Mouse (Mus musculus) frontal cortex, postnatal 10 days (tissue): ENCODE results near the gene Wdr5.
A peak's percentile ranks its signal among the peaks of the same experiment; 100 is the strongest.

Source experiments
- DNase-seq, 2 experiments: peaks; one replicate each; pipeline ENCODE4 v3.0.0; 2022; ENCODE audit warnings: low spot score in 2 of 2, mixed read lengths in 1 of 2

The Wdr5 gene

DNA sequence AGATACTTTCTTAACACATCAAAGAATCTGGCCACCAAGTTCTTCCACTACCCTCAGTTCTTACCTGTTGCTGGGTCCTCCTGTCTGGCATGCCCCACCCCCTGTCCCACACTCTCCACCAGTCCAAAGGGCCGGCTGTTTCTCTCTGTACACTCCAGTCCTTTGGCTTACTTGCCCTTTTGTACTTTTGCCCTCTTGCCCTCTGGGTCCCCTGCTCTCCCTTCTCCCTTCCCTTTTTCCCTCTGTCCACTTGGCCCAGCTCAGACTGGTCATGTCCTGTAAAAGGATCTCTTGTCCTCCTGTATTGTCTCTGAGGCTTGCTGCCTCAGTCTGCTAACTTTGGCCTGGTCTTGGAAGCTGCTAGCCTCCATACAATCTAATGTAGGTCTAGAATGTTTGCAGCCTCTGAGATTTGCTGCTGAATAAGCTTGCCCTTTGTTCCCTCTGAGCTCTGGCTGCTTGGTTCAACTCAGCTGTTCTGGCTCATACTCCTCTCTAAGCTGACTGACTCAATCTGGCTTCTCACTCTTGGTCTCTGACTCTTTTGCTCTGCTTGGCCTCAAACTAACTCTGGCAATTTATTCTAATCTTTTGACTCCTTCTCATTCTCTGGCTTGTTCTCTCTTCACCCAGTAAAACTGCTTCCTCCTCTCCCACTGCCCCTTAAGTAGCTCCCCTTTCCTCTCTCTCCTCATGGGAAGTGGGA, 33.9 kb downstream of the Wdr5 start:
- no peak for DNase-seq

DNA sequence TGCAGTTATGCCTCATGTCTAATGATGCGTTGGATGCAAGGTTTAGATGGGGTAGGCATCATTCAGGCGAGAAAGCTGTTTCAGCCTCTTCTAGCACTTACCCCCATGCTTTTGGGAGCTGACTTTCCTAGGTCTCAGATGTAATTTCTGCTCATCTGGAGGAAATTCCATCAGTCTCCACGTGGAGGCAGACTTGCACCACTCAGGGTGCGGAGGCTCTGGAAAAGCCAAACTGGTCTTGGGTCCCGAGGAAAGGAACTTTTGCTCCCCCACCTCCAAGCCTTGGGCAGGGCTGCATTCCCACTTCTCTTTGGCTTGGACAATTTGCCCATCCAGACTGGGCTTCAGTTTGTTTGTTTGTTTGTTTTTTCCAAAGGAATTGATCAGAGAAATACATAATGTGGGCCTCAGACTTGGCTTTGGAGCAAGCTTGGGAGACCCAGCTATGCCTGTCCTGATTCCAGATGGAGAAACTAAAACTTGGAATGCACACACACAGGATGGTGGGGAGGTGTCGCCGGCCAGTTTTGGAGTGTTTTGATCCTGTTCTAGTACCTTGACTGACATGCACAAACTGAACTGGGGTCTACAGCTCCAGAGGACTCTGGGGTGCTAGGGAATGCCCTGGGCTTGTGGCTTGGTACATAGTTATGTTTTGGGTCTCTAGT, 37.8 kb downstream of the Wdr5 start:
- peak in 1 of 2 experiments; percentile 68 for DNase-seq

DNA sequence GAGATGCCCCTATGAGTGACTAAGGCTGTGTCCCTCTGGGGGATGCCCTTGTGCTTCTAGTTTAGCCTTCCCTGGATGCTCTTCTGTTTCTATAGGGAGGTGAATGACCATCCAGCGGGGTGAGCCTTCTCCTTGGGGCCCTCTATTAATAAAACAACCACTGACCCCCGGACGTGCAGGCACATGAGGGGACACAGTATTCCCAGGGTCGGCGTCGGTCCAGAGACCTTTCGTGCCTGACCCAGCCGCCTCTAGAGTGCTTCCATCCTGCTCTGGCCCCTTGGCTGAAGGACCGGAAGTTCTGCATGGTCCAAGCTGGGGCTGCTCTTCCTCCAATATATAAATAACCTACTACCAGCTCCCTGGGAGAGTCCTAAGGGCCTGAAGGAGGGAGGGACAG, 39.4 kb downstream of the Wdr5 start:
- DNase-seq = no peak

DNA sequence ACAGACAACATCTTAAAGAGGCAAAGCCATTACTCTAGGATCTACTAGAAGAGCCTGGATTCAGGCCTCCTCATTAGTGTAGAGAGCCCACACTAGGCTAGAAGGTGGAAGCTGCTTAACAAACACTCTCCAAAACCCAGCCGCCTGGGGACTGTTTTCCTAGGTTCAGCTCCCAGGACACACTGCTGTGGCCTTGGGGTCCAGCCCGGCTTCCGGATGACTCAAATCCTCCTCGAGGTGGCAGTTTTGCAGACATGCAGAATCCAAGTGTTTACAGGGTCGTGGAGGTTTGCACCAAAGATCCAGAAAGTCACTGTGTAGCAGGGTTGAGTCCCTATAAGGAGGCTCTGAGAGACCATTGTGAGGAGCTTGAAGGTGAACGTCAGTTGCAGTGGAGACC, 42.0 kb downstream of the Wdr5 start:
- no peak for DNase-seq

DNA sequence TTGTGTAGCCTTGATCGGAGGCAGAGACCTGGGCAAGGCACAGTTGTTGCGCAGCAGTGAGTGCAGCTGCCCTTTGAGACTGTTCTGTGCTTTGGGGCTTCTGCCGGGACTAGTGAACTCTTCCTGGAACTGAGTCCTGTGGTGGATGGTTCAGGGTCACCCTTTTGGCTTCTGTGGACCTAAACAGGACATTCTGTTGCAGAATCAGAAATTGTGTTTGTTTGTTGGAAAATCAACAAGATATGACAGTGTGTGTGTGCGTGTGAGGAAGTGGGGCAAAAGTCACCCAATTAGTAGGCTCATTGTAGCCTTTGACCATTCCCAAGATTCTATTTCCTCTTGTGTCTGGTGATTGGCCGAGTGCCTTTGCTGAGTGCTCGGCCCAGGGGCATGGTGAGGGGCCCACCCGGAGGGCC, 45.8 kb downstream of the Wdr5 start:
- DNase-seq = no peak

DNA sequence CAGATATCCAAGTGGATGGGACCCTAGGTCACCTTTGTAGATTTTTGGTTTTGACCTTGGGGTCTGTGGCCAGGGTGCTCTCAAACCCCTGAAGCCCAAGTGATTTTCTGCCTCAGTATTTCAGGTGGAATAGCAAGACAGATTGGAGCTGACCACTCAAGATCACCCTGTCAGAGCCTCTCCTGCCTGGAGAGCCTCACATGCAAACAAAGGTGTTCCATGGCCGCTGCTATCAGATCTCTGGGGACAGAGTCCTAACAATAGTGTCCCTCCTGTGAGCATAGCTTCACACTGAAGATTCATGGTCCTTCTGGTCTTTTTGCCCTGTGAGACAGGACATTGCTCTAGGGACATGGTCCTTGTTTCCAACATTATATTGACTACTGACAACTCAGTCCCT, 46.2 kb downstream of the Wdr5 start:
- DNase-seq = no peak

DNA sequence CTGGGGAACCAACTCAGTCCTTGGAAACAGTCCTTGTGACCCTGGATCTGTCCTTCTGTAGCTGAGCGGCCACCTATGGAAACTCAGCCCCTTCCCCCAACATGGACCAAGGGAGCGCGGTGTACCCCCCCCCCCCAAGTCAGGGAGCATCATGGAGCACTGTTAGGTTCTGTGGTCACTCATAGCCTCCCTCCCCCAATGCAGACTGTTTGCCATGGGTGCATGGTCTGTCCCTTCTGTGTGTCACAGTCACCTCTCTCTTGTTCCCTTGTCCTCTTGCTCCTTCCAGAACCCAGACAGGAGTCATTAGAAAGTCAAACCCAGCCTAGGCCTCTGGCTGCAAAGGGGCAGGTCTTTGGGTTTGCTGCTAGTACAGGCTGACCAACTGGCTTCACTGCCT, 46.9 kb downstream of the Wdr5 start:
- DNase-seq = no peak

DNA sequence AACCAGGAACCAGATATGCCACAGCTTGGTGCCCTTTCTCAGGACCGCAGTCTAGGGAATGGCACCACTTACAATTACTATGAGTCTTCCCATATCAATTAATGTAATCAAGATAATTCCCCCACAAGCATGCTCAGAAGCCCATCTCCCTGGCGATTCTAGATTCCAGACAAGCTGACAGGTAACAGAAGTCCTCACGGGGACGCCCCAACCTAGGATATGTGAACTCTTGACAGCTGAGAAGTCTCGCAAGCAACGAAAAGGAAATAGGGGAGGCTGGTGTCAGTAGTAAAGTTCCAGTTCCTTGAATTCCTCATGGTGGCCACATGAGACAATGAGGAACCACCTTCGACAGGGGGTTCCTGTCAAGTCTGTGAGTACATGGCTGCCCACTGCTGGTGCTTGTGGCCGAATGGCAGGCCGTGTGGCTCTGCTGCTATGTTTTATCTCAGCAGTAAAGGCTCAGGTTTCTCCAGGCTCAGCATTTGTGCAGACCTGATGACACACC, 48.7 kb downstream of the Wdr5 start:
- no peak for DNase-seq

DNA sequence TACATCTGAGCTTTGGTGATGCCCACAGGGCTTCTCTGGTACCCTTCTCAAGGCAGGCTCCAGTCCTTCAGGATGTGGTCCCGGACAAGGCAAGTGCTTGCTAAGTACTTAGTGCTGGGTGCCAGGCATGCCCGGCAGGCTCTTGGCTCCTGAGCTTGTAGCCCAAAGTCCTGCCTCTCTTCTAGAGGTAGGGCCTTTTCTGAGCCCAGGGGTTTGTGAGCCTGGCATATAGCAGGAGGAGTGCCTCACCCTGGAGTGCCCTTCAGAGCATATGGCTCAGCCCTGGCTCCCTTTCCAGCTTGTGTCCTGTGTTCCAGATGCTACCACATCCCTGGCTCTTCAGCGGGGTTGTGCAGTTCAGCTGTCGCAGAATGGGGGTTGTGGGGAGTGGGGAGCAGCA, 49.7 kb downstream of the Wdr5 start:
- DNase-seq = no peak

DNA sequence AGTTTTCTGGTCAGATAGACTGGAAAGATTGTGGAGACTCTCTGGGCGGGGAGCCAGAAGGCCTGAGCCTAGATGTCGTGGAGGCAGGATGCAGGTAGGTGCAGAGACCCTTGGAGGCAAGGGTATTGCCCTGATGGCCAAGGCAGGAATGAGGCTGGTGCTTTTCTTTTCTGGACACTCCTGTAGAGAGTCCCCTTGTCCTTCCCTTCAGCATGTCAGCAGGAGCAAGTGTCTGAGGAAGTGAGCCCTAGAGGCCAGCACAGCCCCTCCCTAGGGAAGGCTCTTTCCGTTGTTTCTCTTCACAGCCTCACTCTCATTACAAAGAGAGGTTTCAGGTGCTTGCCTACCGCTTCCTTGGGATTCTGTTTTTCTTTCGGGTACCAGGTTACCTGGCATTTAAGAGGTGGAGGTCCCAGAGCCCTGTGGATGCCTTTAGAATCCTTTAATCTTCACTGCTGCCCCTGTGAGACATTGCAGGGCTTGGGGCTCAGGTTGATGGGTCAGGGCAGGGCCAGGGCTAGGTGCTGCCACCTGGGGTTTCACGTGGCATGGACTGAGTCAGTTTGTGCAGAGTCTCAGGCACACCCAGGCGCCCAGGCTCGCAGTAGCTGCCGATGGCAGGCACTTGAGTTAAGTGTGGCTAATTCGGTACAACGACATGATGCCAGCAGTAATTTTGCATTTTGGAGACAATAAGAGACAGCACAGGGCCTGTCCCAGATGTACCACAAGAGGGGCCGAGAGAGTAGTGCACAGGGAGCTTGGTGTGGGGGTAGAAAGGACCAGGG, 50.6 kb downstream of the Wdr5 start:
- DNase-seq = no peak

DNA sequence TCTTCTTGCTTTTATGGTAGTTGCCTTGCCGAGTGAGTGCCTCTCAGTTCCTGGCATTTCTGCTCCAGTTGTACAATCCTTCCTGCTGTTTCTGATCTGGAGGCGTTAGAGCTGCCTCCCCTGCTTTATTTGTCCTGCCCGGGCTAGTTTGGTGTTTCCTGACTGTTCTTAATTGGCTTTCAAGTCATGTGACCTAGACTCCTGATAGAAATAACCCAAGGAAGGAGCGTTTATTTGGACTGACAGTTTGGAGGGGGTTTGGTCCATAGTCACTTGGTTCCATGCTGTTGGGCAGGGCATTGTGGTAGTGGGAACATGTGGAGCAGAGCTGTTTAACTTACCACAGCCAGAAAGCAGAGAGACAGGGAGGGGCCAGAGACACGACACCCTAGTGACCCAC, 55.9 kb downstream of the Wdr5 start:
- DNase-seq = no peak

DNA sequence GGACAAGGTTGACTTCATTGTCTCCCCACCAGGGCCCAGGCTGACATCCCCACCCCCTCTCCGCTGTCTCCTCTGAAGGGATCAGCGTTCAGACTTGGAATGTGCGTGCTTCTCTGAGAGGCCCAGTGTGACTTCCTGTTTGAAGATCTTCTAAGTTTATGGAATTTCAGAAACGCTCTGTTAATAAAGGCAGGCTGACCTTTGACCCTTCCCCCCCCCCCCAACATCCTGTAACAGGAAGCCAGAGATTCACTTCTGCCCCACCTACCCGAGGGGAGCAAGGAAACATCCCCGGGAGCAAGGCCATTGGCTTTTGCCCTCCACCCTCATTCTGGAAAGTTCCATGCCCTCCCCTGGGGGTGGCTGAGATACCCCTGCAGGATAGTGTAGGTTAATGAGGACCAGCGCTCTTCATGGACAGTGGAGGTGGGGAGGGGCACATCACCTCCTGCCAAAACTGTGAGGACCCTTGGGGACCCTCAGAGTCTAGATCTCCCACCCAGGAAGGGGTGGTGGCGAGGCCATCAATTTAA, 57.4 kb downstream of the Wdr5 start:
- peak in 1 of 2 experiments; percentile 20 for DNase-seq

DNA sequence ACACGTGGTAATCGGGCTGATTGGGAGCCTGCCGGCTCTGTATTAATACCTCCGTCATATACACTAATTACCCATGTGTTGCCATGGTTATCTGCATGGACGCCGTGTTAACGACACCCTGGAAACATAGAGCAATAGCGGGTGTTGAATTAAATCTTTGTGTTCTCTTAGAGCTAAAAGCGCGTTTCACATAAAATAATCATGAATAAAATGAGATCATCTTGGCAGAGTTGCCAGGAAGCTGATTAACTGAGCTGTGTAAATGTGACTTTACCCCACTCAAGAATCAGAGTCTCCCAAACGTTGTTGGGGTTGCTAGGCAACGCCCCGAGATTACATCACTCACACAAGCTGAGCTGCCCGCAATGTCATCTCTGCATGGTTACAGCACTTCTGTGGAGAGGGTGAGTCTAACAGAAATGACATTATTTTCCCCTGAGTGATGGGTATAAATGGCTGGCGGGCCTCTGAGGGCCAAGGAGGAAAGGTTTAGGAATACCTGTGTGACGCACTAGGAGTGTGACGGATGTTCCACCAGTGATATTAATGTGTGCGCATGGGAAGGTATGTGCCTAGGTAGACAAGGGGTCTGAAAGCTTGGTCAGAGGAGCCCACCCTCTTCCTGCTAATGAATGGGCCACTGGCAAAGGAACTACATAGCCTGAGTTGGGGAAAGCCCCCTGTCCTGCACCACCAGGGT, 58.1 kb downstream of the Wdr5 start:
- peak; percentile 76 for DNase-seq

DNA sequence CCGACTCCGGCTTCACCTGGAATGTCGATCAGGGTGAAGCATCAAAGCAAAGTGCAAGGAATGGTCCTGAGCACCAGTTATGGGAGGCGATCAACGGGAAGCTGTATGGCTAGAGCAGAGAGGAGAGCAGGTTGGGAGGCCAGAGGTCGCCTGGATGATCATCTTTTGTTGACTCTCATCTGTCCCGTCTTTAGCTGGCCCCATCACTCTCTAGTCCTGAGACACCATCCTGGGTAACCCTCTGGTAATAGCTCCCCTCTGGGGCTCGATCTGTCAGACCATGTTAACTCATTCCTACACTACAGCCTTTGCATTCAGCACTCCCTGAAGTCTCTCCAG, 58.6 kb downstream of the Wdr5 start:
- no peak for DNase-seq

DNA sequence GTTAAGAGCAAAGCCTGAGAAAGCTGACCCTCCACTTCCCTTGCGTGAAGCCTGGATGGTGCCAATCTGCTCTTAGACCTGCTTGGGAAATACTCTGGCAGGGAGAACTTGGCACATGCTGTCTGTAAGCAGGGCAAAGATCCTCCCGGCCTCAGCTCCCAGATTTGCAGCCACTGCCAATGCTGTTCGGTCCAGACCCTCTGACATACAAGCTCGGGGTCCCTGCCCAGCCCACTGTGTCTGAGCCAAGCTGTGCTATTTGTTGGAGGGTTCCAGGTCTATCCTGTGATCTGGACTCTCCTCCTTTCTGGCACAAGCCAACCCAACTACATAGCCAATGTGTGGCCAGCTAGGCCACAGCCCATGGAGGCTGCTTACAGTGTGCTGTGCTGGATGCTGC, 61.5 kb downstream of the Wdr5 start:
- DNase-seq = no peak

DNA sequence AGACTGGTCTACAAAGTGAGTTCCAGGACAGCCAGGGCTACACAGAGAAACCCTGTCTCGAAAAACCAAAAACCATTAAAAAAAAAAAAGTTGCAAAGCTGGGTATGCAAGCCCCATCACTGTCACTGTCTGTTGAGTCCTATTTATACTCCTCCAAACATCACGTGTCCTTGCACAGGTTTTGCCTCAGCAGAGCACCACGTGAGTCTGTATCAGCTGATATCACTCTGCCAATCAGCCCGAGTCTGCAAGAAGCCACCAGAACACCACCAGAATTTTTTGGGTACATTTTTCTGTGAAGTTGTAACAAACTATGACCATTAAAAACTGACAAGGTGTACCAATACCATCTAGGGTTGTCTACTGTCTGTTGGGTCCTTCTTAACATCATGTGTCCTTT, 63.6 kb downstream of the Wdr5 start:
- DNase-seq = no peak

DNA sequence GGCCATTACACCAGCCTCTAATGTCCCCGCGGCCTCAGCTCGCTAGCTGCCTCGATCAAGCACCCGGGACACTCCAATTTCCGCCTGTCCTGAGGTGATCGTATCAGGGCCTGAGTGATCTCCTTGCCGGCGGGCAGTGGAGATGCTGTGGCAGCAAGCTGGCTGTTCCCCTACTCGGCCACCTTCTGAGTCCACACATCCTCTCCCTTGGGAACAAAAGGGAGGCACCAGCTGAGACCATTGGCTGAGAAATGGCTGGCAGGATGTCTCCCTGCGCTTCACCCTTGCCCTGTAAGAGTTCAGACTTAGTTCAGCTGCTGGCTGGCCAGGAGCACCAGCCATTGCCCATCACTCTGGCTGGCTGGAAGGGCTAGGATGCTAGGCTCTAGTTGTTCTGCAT, 67.2 kb downstream of the Wdr5 start:
- DNase-seq = no peak

DNA sequence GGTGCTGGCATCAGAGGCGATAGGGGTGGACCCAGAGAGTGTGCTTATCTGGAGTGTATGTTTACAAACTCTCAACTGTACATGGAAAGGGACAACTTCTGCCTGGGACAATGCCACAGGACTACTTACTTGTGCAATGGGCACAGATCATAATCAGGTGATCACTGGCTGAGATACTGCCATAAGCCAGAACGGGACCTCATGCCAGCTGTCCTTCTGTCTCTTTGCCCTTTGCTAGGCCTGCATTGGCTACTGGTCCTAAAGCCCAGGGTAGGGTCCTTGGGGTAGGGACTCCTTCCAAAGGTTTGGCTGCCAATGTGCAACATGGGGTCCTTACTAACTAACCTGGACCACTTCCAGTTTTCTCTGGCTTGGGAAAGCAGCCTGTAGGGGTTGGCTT, 68.1 kb downstream of the Wdr5 start:
- no peak for DNase-seq

DNA sequence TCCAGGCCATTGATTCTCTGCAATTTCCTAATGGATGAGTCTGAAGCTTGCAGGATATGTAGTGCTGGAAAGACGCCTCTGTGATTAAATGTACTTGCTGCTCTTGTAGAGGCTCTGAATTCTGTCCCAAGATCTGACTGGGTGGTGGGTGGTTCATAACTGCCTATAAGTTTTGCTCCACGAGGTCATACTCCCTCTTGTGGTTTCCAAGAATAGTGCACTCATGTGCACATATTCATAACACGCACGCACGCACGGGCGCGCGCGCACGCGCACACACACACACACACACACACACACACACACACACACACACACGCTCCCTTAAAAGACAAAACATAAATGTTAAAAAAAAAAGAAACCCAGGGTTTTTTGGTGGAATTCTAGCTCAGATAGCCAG, 69.6 kb downstream of the Wdr5 start:
- no peak for DNase-seq
